Mouse (Mus musculus): ENCODE data around the gene Rnf123.

DNA sequence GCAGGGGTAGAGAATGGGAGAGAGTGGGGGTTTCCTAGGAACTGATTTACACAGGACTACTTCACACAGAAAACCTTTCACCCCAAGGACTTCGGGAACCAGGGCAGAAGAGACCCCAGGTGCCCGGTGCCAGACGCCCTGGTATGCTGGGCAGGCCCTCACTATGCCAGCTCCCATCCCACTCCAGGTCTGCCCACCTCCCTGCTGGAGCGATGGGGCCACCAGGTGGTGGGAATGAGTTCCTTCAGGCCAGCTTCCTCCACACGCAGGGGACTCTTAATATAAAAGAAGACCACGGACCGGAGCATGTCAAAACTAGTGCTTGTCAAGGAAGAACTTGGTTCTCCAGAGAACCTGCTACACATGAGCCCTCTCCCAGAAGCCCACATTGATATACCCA, 15.9 kb downstream of the Rnf123 start:
- TF ChIP-seq CTCF (IDR thresholded peaks at IDR 0.05; ENCODE audit: low read depth, low read length) (peak; percentile 48), EP300 (IDR thresholded peaks at IDR 0.05; ENCODE audit: insufficient read depth, low read depth, low read length) (no peak), POLR2A (IDR thresholded peaks at IDR 0.05; ENCODE audit: insufficient read depth, low read length) (no peak)
